Mouse (Mus musculus): ENCODE data around the gene Ankrd33b.

GRCm38 (mm10) chr15:31364396-31364795 lies 3.1 kb downstream of the Ankrd33b start:
- no peak for TF ChIP-seq CTCF (IDR thresholded peaks at IDR 0.05; ENCODE audit: extremely low read depth, insufficient read length, insufficient replicate concordance, low read depth, low read length)
- TF ChIP-seq POLR2A (IDR thresholded peaks at IDR 0.05; ENCODE audit: low read depth, low read length), result no peak

Measured in small intestine, adult 2 months (tissue).